Mouse (Mus musculus): ENCODE measurements around the gene Bcor. TPM values are rescaled to one million over a fixed set of nuclear protein-coding genes. Genes with fewer than 3 reads are reported as not detected.

Bcor gene
- polyA plus RNA-seq, 1 experiment from 2014 or later, result 14.5 TPM

- Histone ChIP-seq H3K4me1 (replicated peaks; ENCODE audit: control insufficient read depth, insufficient read depth, low read length) (peaks cover 9% of the 10 kb centered on the region), H3K27ac (ENCODE audit: low read depth, low read length) (no peak overlapping the region), H3K4me3 (ENCODE audit: low read depth, low read length) (no peak overlapping the region), H3K9ac (ENCODE audit: low read depth, low read length) (no peak overlapping the region), H3K4me2 (no peak overlapping the region), H3K36me3 (ENCODE audit: control insufficient read depth, insufficient read depth, low read length) (no peaks in the 10 kb centered on the region), H3K9me3 (ENCODE audit: control insufficient read depth, low read length) (no peaks in the 10 kb centered on the region), H3K27me3 (replicated peaks; ENCODE audit: control insufficient read depth, insufficient read depth, low read length) (peaks cover 84% of the 10 kb centered on the region)
- DNase-seq (ENCODE audit: low spot score) (no peak), ATAC-seq (replicated peaks; ENCODE audit: low FRiP score) (no peak)
- WGBS, result 27% methylated on average over 7 of the region's 7 CpGs
These were observed 21.9 kb downstream of the Bcor start for GRCm38 (mm10) chrX:12138266-12138665.

- H3K36me3 ChIP-seq (ENCODE audit: control insufficient read depth, insufficient read depth, low read length), result no peaks in the 10 kb centered on the region
- DNase-seq (ENCODE audit: low spot score) (peak; percentile 55), ATAC-seq (replicated peaks; ENCODE audit: low FRiP score) (no peak)
- no peak overlapping the region for H3K27ac ChIP-seq (ENCODE audit: low read depth, low read length)
- H3K4me3 ChIP-seq (ENCODE audit: low read depth, low read length), result peak overlapping the region; percentile 43
- H3K27me3 ChIP-seq (replicated peaks; ENCODE audit: control insufficient read depth, insufficient read depth, low read length), result peaks cover 92% of the 10 kb centered on the region
- H3K9me3 ChIP-seq (ENCODE audit: control insufficient read depth, low read length), result no peaks in the 10 kb centered on the region
- peak overlapping the region; percentile 80 for H3K4me2 ChIP-seq
- peaks cover 9% of the 10 kb centered on the region for H3K4me1 ChIP-seq (replicated peaks; ENCODE audit: control insufficient read depth, insufficient read depth, low read length)
- WGBS, result 2% methylated on average over 25 of the region's 25 CpGs
- no peak overlapping the region for H3K9ac ChIP-seq (ENCODE audit: low read depth, low read length)
These were observed 23.0 kb downstream of the Bcor start for GRCm38 (mm10) chrX:12137121-12137521.

GRCm38 (mm10) chrX:12136261-12137101, 23.7 kb downstream of the Bcor start:
- peak overlapping the region; percentile 52 for H3K9ac ChIP-seq (ENCODE audit: low read depth, low read length)
- H3K27ac ChIP-seq (ENCODE audit: low read depth, low read length), result peak overlapping the region; percentile 38; the same call in 1 of the 2 replicates

GRCm38 (mm10) chrX:12135121-12136111, 24.7 kb downstream of the Bcor start:
- peaks cover 9% of the 10 kb centered on the region for H3K4me1 ChIP-seq (replicated peaks; ENCODE audit: control insufficient read depth, insufficient read depth, low read length)
- H3K4me3 ChIP-seq (ENCODE audit: low read depth, low read length), result peak overlapping the region; percentile 43
- DNase-seq (ENCODE audit: low spot score), result no peak
- H3K36me3 ChIP-seq (ENCODE audit: control insufficient read depth, insufficient read depth, low read length), result no peaks in the 10 kb centered on the region
- peak overlapping the region; percentile 70 for H3K27ac ChIP-seq (ENCODE audit: low read depth, low read length)
- H3K4me2 ChIP-seq, result peak overlapping the region; percentile 80
- no peaks in the 10 kb centered on the region for H3K9me3 ChIP-seq (ENCODE audit: control insufficient read depth, low read length)
- peak; percentile 30; the same call in 1 of the 2 replicates for ATAC-seq (replicated peaks; ENCODE audit: low FRiP score)
- H3K9ac ChIP-seq (ENCODE audit: low read depth, low read length), result no peak overlapping the region
- H3K27me3 ChIP-seq (replicated peaks; ENCODE audit: control insufficient read depth, insufficient read depth, low read length), result peaks cover 94% of the 10 kb centered on the region
- under 1% methylated on average over 51 of the region's 75 CpGs for WGBS

More at GRCm38 (mm10) chrX:12136261-12137101, 23.7 kb downstream of the Bcor start:
- Histone ChIP-seq H3K36me3 (ENCODE audit: control insufficient read depth, insufficient read depth, low read length) (no peaks in the 10 kb centered on the region), H3K4me3 (ENCODE audit: low read depth, low read length) (peak overlapping the region; percentile 43), H3K27me3 (replicated peaks; ENCODE audit: control insufficient read depth, insufficient read depth, low read length) (peaks cover 93% of the 10 kb centered on the region), H3K4me1 (replicated peaks; ENCODE audit: control insufficient read depth, insufficient read depth, low read length) (peaks cover 9% of the 10 kb centered on the region), H3K9me3 (ENCODE audit: control insufficient read depth, low read length) (no peaks in the 10 kb centered on the region), H3K4me2 (peak overlapping the region; percentile 80)
- no peak for ATAC-seq (replicated peaks; ENCODE audit: low FRiP score)
- 2% methylated on average over 50 of the region's 50 CpGs for WGBS
- DNase-seq (ENCODE audit: low spot score), result no peak

- H3K4me3 ChIP-seq (ENCODE audit: low read depth, low read length), result peak overlapping the region; percentile 43; the same call in 1 of the 2 replicates
- no peaks in the 10 kb centered on the region for H3K9me3 ChIP-seq (ENCODE audit: control insufficient read depth, low read length)
- H3K36me3 ChIP-seq (ENCODE audit: control insufficient read depth, insufficient read depth, low read length), result no peaks in the 10 kb centered on the region
- H3K27me3 ChIP-seq (replicated peaks; ENCODE audit: control insufficient read depth, insufficient read depth, low read length), result peaks cover 94% of the 10 kb centered on the region
- 0 out of 2 replicates have a peak, but pooled peaks have one; percentile 38 for ATAC-seq (replicated peaks; ENCODE audit: low FRiP score)
- peaks cover 9% of the 10 kb centered on the region for H3K4me1 ChIP-seq (replicated peaks; ENCODE audit: control insufficient read depth, insufficient read depth, low read length)
- no peak overlapping the region for H3K27ac ChIP-seq (ENCODE audit: low read depth, low read length)
- peak overlapping the region; percentile 80 for H3K4me2 ChIP-seq
- no peak overlapping the region for H3K9ac ChIP-seq (ENCODE audit: low read depth, low read length)
- peak; percentile 60 for DNase-seq (ENCODE audit: low spot score)
- 3% methylated on average over 18 of the region's 19 CpGs for WGBS
These were observed 25.6 kb downstream of the Bcor start for GRCm38 (mm10) chrX:12134541-12134940.

- peaks cover 94% of the 10 kb centered on the region for H3K27me3 ChIP-seq (replicated peaks; ENCODE audit: control insufficient read depth, insufficient read depth, low read length)
- peak overlapping the region; percentile 55; the same call in 1 of the 2 replicates for H3K27ac ChIP-seq (ENCODE audit: low read depth, low read length)
- peak overlapping the region; percentile 39 for H3K4me3 ChIP-seq (ENCODE audit: low read depth, low read length)
- peak overlapping the region; percentile 37; the same call in 1 of the 2 replicates for H3K9ac ChIP-seq (ENCODE audit: low read depth, low read length)
- H3K36me3 ChIP-seq (ENCODE audit: control insufficient read depth, insufficient read depth, low read length), result no peaks in the 10 kb centered on the region
- WGBS, result 4% methylated on average over 21 of the region's 21 CpGs
- no peaks in the 10 kb centered on the region for H3K9me3 ChIP-seq (ENCODE audit: control insufficient read depth, low read length)
- peak overlapping the region; percentile 80 for H3K4me2 ChIP-seq
- H3K4me1 ChIP-seq (replicated peaks; ENCODE audit: control insufficient read depth, insufficient read depth, low read length), result peaks cover 13% of the 10 kb centered on the region
- ATAC-seq (replicated peaks; ENCODE audit: low FRiP score) (no peak), DNase-seq (ENCODE audit: low spot score) (no peak)
These were observed 26.2 kb downstream of the Bcor start for GRCm38 (mm10) chrX:12133836-12134431.

GRCm38 (mm10) chrX:12133178-12133835, 26.8 kb downstream of the Bcor start:
- peak overlapping the region; percentile 80 for H3K4me2 ChIP-seq
- H3K4me1 ChIP-seq (replicated peaks; ENCODE audit: control insufficient read depth, insufficient read depth, low read length), result peaks cover 16% of the 10 kb centered on the region
- ATAC-seq (replicated peaks; ENCODE audit: low FRiP score), result peak; percentile 40

More at GRCm38 (mm10) chrX:12133178-12133835, 26.8 kb downstream of the Bcor start:
- peak overlapping the region; percentile 39 for H3K4me3 ChIP-seq (ENCODE audit: low read depth, low read length)
- peak; percentile 56 for DNase-seq (ENCODE audit: low spot score)
- H3K27ac ChIP-seq (ENCODE audit: low read depth, low read length), result peak overlapping the region; percentile 55; the same call in 1 of the 2 replicates
- no peaks in the 10 kb centered on the region for H3K9me3 ChIP-seq (ENCODE audit: control insufficient read depth, low read length)
- WGBS, result 2% methylated on average over 48 of the region's 49 CpGs
- H3K36me3 ChIP-seq (ENCODE audit: control insufficient read depth, insufficient read depth, low read length), result no peaks in the 10 kb centered on the region
- H3K9ac ChIP-seq (ENCODE audit: low read depth, low read length), result peak overlapping the region; percentile 37
- H3K27me3 ChIP-seq (replicated peaks; ENCODE audit: control insufficient read depth, insufficient read depth, low read length), result peaks cover 94% of the 10 kb centered on the region

Data from liver, embryonic 11.5 days (tissue).